Mouse (Mus musculus) embryonic facial prominence, embryonic 12.5 days (tissue): ENCODE measurements around the gene Mal. TPM values are rescaled to one million over a fixed set of nuclear protein-coding genes. Genes with fewer than 3 reads are reported as not detected.

ENCODE experiments used
- ATAC-seq: fragments of 200-750 bp; cut with Nextera tagmentation; 2 replicates; pipeline ENCODE4 v1.8.0; 2017; ENCODE audit not compliant: insufficient number of reproducible peaks, insufficient read depth, low FRiP score, low TSS enrichment
- H3K27ac ChIP-seq: fragments of 300-500 bp; sonication (generic); 2 replicates; pipeline ENCODE4 v1.5.1; 2016; ENCODE audit warnings: mild to moderate bottlenecking
- H3K27me3 ChIP-seq: fragments of 300-500 bp; sonication (generic); 2 replicates; pipeline ENCODE4 v1.6.1; 2016; ENCODE audit warnings: mild to moderate bottlenecking, moderate library complexity
- H3K36me3 ChIP-seq: fragments of 300-500 bp; sonication (generic); 2 replicates; pipeline ENCODE4 v1.6.1; 2016; ENCODE audit warnings: mild to moderate bottlenecking
- H3K4me1 ChIP-seq: fragments of 300-500 bp; sonication (generic); 2 replicates; pipeline ENCODE4 v1.6.1; 2016
- H3K4me2 ChIP-seq: fragments of 300-500 bp; sonication (generic); replicated peaks from 2 replicates; pipeline ENCODE4 v1.6.1; 2016; ENCODE audit warnings: mild to moderate bottlenecking, moderate library complexity
- H3K4me3 ChIP-seq: fragments of 300-500 bp; sonication (generic); 2 replicates; pipeline ENCODE4 v1.5.1; 2016; ENCODE audit warnings: mild to moderate bottlenecking
- H3K9ac ChIP-seq: fragments of 300-500 bp; sonication (generic); 2 replicates; pipeline ENCODE4 v1.6.1; 2016; ENCODE audit warnings: mild to moderate bottlenecking, moderate library complexity
- H3K9me3 ChIP-seq: fragments of 300-500 bp; sonication (generic); 2 replicates; pipeline ENCODE4 v1.6.1; 2016; ENCODE audit warnings: mild to moderate bottlenecking, moderate library complexity
- WGBS: fragments of 180-500 bp; shearing (Covaris S2); methylation state at CpG from one replicate; pipeline ENCODE4 v1.1.7; 2016; 5-methylcytosine and 5-hydroxymethylcytosine counted together
- polyA plus RNA-seq: library from polyadenylated mRNA; unstranded; fragments of >200 nt; fragmentation: Nextera tagmentation; extraction: Ambion mirVana; gene quantifications from 2 replicates; pipeline ENCODE4 v1.2.1, GENCODE M21; 2016

The Mal gene
- polyA plus RNA-seq, 1 experiment from 2014 or later = 0.43 TPM

- Histone ChIP-seq H3K27ac (no peak overlapping the region), H3K4me2 (peak overlapping the region; percentile 62), H3K9ac (peak overlapping the region; percentile 66), H3K4me1 (peaks cover 29% of the 10 kb centered on the region), H3K36me3 (no peaks in the 10 kb centered on the region; the same call in 1 of the 2 replicates), H3K9me3 (no peaks in the 10 kb centered on the region), H3K4me3 (peak overlapping the region; percentile 71), H3K27me3 (no peaks in the 10 kb centered on the region)
- peak; percentile 78 for ATAC-seq
- under 1% methylated on average over 24 of the region's 24 CpGs for WGBS
Measured at GRCm38 (mm10) chr2:127584436-127584858, 72.0 kb downstream of the Mal start.

Other genes starting within 250 kb of the Mal start
- gene Gpat2, start 231.5 kb downstream of the Mal start, polyA plus RNA-seq = 0.19 and 0.22 TPM in 2 replicates
- 27.5 and 27.7 TPM in 2 replicates for gene Fahd2a, start 212.1 kb downstream of the Mal start, polyA plus RNA-seq
- gene Kcnip3, start 134.6 kb downstream of the Mal start, polyA plus RNA-seq = 2.2 TPM in 2 replicates
- 1.4 and 1.8 TPM in 2 replicates for gene Prom2, start 115.2 kb downstream of the Mal start, polyA plus RNA-seq
- 7.3 and 7.5 TPM in 2 replicates for gene Zfp661, start 69.6 kb downstream of the Mal start, polyA plus RNA-seq
- 139 TPM in 2 replicates for gene Mrps5, start 69.5 kb downstream of the Mal start, polyA plus RNA-seq
- 2.0 and 2.4 TPM in 2 replicates for gene Mall, start 73.2 kb upstream of the Mal start, polyA plus RNA-seq
- gene Nphp1, start 132.2 kb upstream of the Mal start, polyA plus RNA-seq = 36.1 and 37.1 TPM in 2 replicates
- 25.5 and 29.9 TPM in 2 replicates for gene Mtln, start 135.8 kb upstream of the Mal start, polyA plus RNA-seq
- gene Bub1, start 175.2 kb upstream of the Mal start, polyA plus RNA-seq = 69.4 and 71.8 TPM in 2 replicates
- 0.13 and 0.14 TPM in 2 replicates for gene Acoxl, start 182.2 kb upstream of the Mal start, polyA plus RNA-seq